Mouse (Mus musculus): Measurements from ENCODE around the gene Zfp951.

GRCm38 (mm10) chr5:104829611-104830010 is 30.3 kb downstream of the Zfp951 start:
- TF ChIP-seq GATA1 (IDR thresholded peaks at IDR 0.05; ENCODE audit: low read length), result no peak
- TF ChIP-seq TAL1 (IDR thresholded peaks at IDR 0.05; ENCODE audit: low read length), result no peak
